Mouse (Mus musculus) liver, embryonic 12.5 days (tissue): ENCODE measurements at regions not wholly inside any gene's neighbourhood (a gene's known extent, or its start where the extent isn't known, plus 50 kb on each side); places are given as distances from the start of the nearest gene placed in this dataset.

Experiments
- ATAC-seq: fragments of 200-750 bp; cut with Nextera tagmentation; 2 replicates; pipeline ENCODE4 v1.8.0; 2017; ENCODE audit warnings: moderate number of reproducible peaks, mild to moderate bottlenecking, moderate library complexity
- H3K27ac ChIP-seq: fragments of 300-500 bp; sonication (generic); 2 replicates; pipeline ENCODE4 v1.5.1; 2016; ENCODE audit warnings: mild to moderate bottlenecking
- H3K27me3 ChIP-seq: fragments of 300-500 bp; sonication (generic); replicated peaks from 2 replicates; pipeline ENCODE4 v1.6.1; 2016; ENCODE audit warnings: mild to moderate bottlenecking, moderate library complexity
- H3K36me3 ChIP-seq: fragments of 300-500 bp; sonication (generic); 2 replicates; pipeline ENCODE4 v1.6.1; 2016; ENCODE audit warnings: mild to moderate bottlenecking, moderate library complexity
- H3K4me1 ChIP-seq: fragments of 300-500 bp; sonication (generic); 2 replicates; pipeline ENCODE4 v1.6.1; 2016
- H3K4me2 ChIP-seq: fragments of 300-500 bp; sonication (generic); 2 replicates; pipeline ENCODE4 v1.6.1; 2016; ENCODE audit warnings: mild to moderate bottlenecking, moderate library complexity
- H3K4me3 ChIP-seq: fragments of 300-500 bp; sonication (generic); 2 replicates; pipeline ENCODE4 v1.5.1; 2016; ENCODE audit warnings: mild to moderate bottlenecking, moderate library complexity
- H3K9ac ChIP-seq: fragments of 300-500 bp; sonication (generic); 2 replicates; pipeline ENCODE4 v1.6.1; 2016; ENCODE audit warnings: mild to moderate bottlenecking, moderate library complexity
- H3K9me3 ChIP-seq: fragments of 300-500 bp; sonication (generic); replicated peaks from 2 replicates; pipeline ENCODE4 v1.6.1; 2016; ENCODE audit warnings: mild to moderate bottlenecking, moderate library complexity
- WGBS: fragments of 180-500 bp; shearing (Covaris S2); methylation state at CpG from one replicate; pipeline ENCODE4 v1.1.7; 2016; ENCODE audit not compliant: insufficient replicate concordance; 5-methylcytosine and 5-hydroxymethylcytosine counted together

DNA sequence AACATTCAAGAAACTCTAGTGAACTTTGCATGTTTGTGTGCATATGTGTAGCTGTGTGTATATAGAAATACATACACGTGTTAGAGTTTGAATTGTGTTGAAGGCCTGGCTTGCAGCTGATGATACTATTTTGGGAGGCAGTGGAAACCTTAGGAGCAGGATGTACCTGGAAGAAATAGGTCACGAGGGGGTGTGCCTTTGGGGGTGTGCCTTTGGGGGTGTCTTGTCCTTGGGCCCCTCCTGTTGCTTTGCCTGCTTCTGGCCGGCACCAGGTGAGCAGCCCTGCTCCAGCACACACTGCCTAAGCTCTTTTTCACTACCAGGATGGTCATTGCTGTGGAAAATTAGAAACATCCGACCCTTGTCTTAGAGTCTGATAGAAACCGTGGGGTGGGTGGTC is 56.0 kb upstream of the Ppp2r5a start:
- WGBS: 60% methylated on average over 5 of the region's 5 CpGs
- H3K27ac ChIP-seq: no peak overlapping the region

DNA sequence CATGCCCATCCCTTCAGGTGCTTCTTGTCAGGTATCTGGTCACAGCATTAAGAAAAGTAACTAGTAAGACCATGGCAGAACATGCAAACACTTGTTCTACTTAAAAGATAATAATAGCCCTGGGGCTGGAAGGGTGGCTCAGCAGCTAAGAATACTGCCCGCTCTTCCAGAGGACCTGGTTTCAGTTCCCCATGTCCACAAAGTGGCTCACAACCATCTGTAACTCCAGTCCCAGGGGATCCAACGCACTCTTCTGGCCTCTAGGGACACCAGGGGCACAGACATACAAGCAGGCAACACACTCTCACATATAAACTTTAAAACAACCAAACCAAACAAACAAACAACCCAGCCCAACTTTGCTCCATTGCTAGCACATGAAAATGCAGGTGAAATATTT is 55.2 kb upstream of the Ppp2r5a start:
- no peak overlapping the region for H3K4me3 ChIP-seq

More for the DNA sequence above, 56.0 kb upstream of the Ppp2r5a start:
- H3K4me1 ChIP-seq: peaks cover 12% of the 10 kb centered on the region; the same call in 1 of the 2 replicates
- H3K27me3 ChIP-seq: peaks cover 5% of the 10 kb centered on the region; the same call in 1 of the 2 replicates
- ATAC-seq: no peak
- no peaks in the 10 kb centered on the region for H3K36me3 ChIP-seq
- no peak overlapping the region for H3K4me2 ChIP-seq
- no peaks in the 10 kb centered on the region for H3K9me3 ChIP-seq
- H3K4me3 ChIP-seq: no peak overlapping the region
- no peak overlapping the region for H3K9ac ChIP-seq

DNA sequence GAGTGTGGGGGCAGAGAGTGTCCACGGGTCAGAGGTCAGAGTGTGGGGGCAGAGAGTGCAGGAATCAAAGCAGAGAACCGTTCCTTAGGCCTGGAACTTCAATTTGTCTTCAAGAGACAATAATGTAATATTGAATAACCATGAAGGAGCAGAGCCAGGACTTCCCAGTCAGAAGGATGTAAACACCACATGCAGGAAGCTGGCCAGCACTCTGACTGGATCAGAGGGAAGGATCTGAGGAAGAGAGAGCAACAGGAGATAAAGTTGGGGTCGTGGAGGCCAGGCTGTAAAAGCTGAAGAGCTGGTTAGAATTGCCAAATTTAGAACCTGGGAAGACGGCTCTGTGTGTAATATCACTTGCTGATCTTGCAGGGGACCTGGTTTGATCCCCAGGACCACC is 54.0 kb upstream of the Ppp2r5a start:
- ATAC-seq: no peak
- Histone ChIP-seq H3K27ac (no peak overlapping the region), H3K4me1 (peaks cover 13% of the 10 kb centered on the region; the same call in 1 of the 2 replicates), H3K4me2 (no peak overlapping the region), H3K36me3 (no peaks in the 10 kb centered on the region), H3K4me3 (no peak overlapping the region), H3K27me3 (peaks cover 5% of the 10 kb centered on the region; the same call in 1 of the 2 replicates), H3K9me3 (no peaks in the 10 kb centered on the region), H3K9ac (no peak overlapping the region)
- WGBS: 51% methylated on average over 4 of the region's 4 CpGs

More for the DNA sequence above, 55.2 kb upstream of the Ppp2r5a start:
- Histone ChIP-seq H3K27ac (no peak overlapping the region), H3K9me3 (no peaks in the 10 kb centered on the region), H3K4me2 (no peak overlapping the region), H3K36me3 (no peaks in the 10 kb centered on the region), H3K27me3 (peaks cover 5% of the 10 kb centered on the region; the same call in 1 of the 2 replicates), H3K4me1 (peaks cover 12% of the 10 kb centered on the region; the same call in 1 of the 2 replicates), H3K9ac (no peak overlapping the region)
- WGBS: 75% methylated on average over 2 of the region's 2 CpGs
- ATAC-seq: no peak

DNA sequence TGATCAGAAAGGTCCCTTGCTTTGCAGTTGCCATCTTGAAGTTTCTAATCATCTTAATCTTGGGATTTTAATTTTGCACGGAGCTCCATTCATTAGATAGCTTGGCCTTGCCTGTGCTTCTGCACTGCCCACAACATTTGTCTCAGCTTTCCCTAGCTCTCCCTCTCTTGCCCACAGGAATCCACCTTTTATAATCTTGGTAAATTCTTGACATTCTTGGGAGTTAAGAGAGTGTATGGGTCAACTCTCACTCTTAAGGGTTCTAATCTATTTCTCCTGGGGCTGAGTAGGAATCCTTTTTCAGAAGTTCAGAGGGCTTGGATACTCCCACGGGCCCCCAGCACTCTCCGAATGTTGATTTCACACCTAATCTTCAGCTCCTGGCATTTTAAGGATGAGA is 51.5 kb upstream of the Ppp2r5a start:
- Histone ChIP-seq H3K27me3 (no peaks in the 10 kb centered on the region), H3K4me2 (no peak overlapping the region), H3K4me3 (no peak overlapping the region), H3K27ac (no peak overlapping the region), H3K9ac (no peak overlapping the region), H3K36me3 (no peaks in the 10 kb centered on the region), H3K9me3 (no peaks in the 10 kb centered on the region), H3K4me1 (peaks cover 26% of the 10 kb centered on the region)
- 44% methylated on average over 3 of the region's 3 CpGs for WGBS
- ATAC-seq: no peak

DNA sequence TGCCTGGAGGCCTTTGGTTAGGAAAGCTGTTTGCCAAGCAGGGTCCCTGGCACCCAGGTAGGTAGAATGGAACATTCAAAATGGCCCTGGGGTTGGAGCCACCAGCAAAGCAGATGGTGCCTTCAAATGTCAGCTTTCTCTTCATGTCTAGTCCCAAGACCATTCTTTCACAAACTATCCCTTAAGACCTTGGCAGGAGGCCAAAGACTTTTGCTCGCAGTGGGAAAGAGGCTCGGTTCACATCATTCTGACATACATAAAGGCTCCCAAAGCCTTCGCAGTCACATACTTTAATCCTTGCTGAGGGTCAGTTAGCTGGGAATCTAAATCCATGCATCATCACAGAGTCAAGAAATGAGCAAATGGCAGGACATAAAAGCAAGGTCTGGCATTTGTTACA is 50.5 kb upstream of the Ppp2r5a start:
- no peaks in the 10 kb centered on the region for H3K36me3 ChIP-seq

More for the DNA sequence above, 50.5 kb upstream of the Ppp2r5a start:
- H3K27ac ChIP-seq: no peak overlapping the region
- no peak overlapping the region for H3K9ac ChIP-seq
- no peak for ATAC-seq
- no peak overlapping the region for H3K4me3 ChIP-seq
- WGBS: 74% methylated on average over 3 of the region's 3 CpGs
- no peaks in the 10 kb centered on the region for H3K27me3 ChIP-seq
- peaks cover 33% of the 10 kb centered on the region for H3K4me1 ChIP-seq
- H3K4me2 ChIP-seq: no peak overlapping the region
- no peaks in the 10 kb centered on the region for H3K9me3 ChIP-seq
